Mouse (Mus musculus) small intestine, adult 2 months (tissue): ENCODE results near the gene Thsd7a.

Experiments used
- CTCF ChIP-seq: fragments of 200-500 bp; IDR thresholded peaks from 2 replicates; pipeline ENCODE4 v1.5.1; 2012; ENCODE audit warnings: low read depth, mild to moderate bottlenecking, control low read depth, inconsistent platforms, low read length, moderate library complexity, mixed read lengths; ENCODE audit not compliant: insufficient replicate concordance, insufficient read length; ENCODE audit errors: extremely low read depth
- POLR2A ChIP-seq: fragments of 200-500 bp; IDR thresholded peaks from 2 replicates; pipeline ENCODE4 v1.6.1; 2012; ENCODE audit warnings: low read depth, mild to moderate bottlenecking, control low read depth, inconsistent platforms, low read length, moderate library complexity

GRCm38 (mm10) chr6:12488882-12489281, 260.3 kb downstream of the Thsd7a start:
- no peak for TF ChIP-seq CTCF
- TF ChIP-seq POLR2A = no peak
